Mouse (Mus musculus) testis, adult 2 months (tissue): ENCODE data around the gene Gstt4.

Experiments used
- CTCF ChIP-seq: fragments of 200-500 bp; IDR thresholded peaks from 2 replicates; pipeline ENCODE4 v1.5.1; 2012; ENCODE audit warnings: low read depth, mild to moderate bottlenecking, inconsistent platforms, low read length, moderate library complexity; ENCODE audit not compliant: control insufficient read depth, insufficient read depth, insufficient replicate concordance
- POLR2A ChIP-seq: fragments of 200-500 bp; IDR thresholded peaks from 2 replicates; pipeline ENCODE4 v1.6.1; 2012; ENCODE audit warnings: low read depth, mild to moderate bottlenecking, inconsistent platforms, low read length, moderate library complexity; ENCODE audit not compliant: control insufficient read depth

- TF ChIP-seq POLR2A (no peak), CTCF (no peak)
Observed at GRCm38 (mm10) chr10:75766856-75767255, 55.5 kb downstream of the Gstt4 start.
